Mouse (Mus musculus) heart, embryonic 10.5 days (tissue): ENCODE measurements at regions not wholly inside any gene's neighbourhood (a gene's known extent, or its start where the extent isn't known, plus 50 kb on each side); places are given as distances from the start of the nearest gene placed in this dataset.

Source experiments
- DNase-seq: peaks from one replicate; pipeline ENCODE4 v3.0.0-alpha.2; 2017; ENCODE audit warnings: low spot score
- H3K27ac ChIP-seq: fragments of 300-500 bp; sonication (generic); 2 replicates; pipeline ENCODE4 v1.5.1; 2016; ENCODE audit warnings: mild to moderate bottlenecking
- H3K27me3 ChIP-seq: fragments of 300-500 bp; sonication (generic); 2 replicates; pipeline ENCODE4 v1.6.1; 2016; ENCODE audit warnings: mild to moderate bottlenecking; ENCODE audit not compliant: poor library complexity, insufficient read depth, severe bottlenecking
- H3K36me3 ChIP-seq: fragments of 300-500 bp; sonication (generic); 2 replicates; pipeline ENCODE4 v1.6.1; 2016; ENCODE audit warnings: mild to moderate bottlenecking, moderate library complexity
- H3K4me1 ChIP-seq: fragments of 300-500 bp; sonication (generic); 2 replicates; pipeline ENCODE4 v1.6.1; 2016; ENCODE audit warnings: mild to moderate bottlenecking
- H3K4me3 ChIP-seq: fragments of 300-500 bp; sonication (generic); 2 replicates; pipeline ENCODE4 v1.5.1; 2016; ENCODE audit warnings: mild to moderate bottlenecking, moderate library complexity
- H3K9me3 ChIP-seq: fragments of 300-500 bp; sonication (generic); 2 replicates; pipeline ENCODE4 v1.6.1; 2016; ENCODE audit warnings: mild to moderate bottlenecking, moderate library complexity
- WGBS: fragments of 180-500 bp; shearing (Covaris S2); methylation state at CpG from one replicate; pipeline ENCODE4 v1.1.7; 2016; 5-methylcytosine and 5-hydroxymethylcytosine counted together

GRCm38 (mm10) chr6:52418451-52419170 lies 105.3 kb downstream of the Evx1 start:
- Histone ChIP-seq H3K27ac (no peak overlapping the region), H3K36me3 (no peaks in the 10 kb centered on the region), H3K4me3 (no peak overlapping the region), H3K4me1 (peaks cover 3% of the 10 kb centered on the region; the same call in 1 of the 2 replicates), H3K9me3 (no peaks in the 10 kb centered on the region), H3K27me3 (no peaks in the 10 kb centered on the region)
- WGBS = 55% methylated on average over 12 of the region's 12 CpGs
- no peak for DNase-seq

GRCm38 (mm10) chr6:52420276-52420970 lies 107.1 kb downstream of the Evx1 start:
- H3K36me3 ChIP-seq = no peaks in the 10 kb centered on the region
- H3K9me3 ChIP-seq = no peaks in the 10 kb centered on the region
- no peaks in the 10 kb centered on the region for H3K27me3 ChIP-seq
- WGBS = 78% methylated on average over 7 of the region's 7 CpGs
- H3K27ac ChIP-seq = no peak overlapping the region
- no peak overlapping the region for H3K4me3 ChIP-seq
- H3K4me1 ChIP-seq = peaks cover 3% of the 10 kb centered on the region; the same call in 1 of the 2 replicates
- DNase-seq = peak; percentile 56

GRCm38 (mm10) chr6:52421771-52422170 lies 108.5 kb downstream of the Evx1 start:
- no peak overlapping the region for H3K4me3 ChIP-seq
- H3K27ac ChIP-seq = no peak overlapping the region
- no peaks in the 10 kb centered on the region for H3K9me3 ChIP-seq
- H3K36me3 ChIP-seq = no peaks in the 10 kb centered on the region
- no peak for DNase-seq
- H3K4me1 ChIP-seq = peaks cover 3% of the 10 kb centered on the region; the same call in 1 of the 2 replicates
- 76% methylated on average over 6 of the region's 6 CpGs for WGBS
- no peaks in the 10 kb centered on the region for H3K27me3 ChIP-seq

GRCm38 (mm10) chr6:52422686-52423085 lies 109.4 kb downstream of the Evx1 start:
- Histone ChIP-seq H3K36me3 (no peaks in the 10 kb centered on the region), H3K4me3 (no peak overlapping the region), H3K4me1 (peaks cover 3% of the 10 kb centered on the region; the same call in 1 of the 2 replicates), H3K9me3 (no peaks in the 10 kb centered on the region), H3K27ac (no peak overlapping the region), H3K27me3 (no peaks in the 10 kb centered on the region)
- DNase-seq = no peak
- 89% methylated on average over 10 of the region's 10 CpGs for whole genome bisulfite sequencing

GRCm38 (mm10) chr6:52423581-52424107 lies 110.3 kb downstream of the Evx1 start:
- no peak for DNase-seq
- H3K27ac ChIP-seq = no peak overlapping the region
- H3K9me3 ChIP-seq = no peaks in the 10 kb centered on the region
- no peak overlapping the region for H3K4me3 ChIP-seq
- WGBS = 79% methylated on average over 7 of the region's 7 CpGs
- H3K36me3 ChIP-seq = no peaks in the 10 kb centered on the region
- H3K4me1 ChIP-seq = no peaks in the 10 kb centered on the region
- no peaks in the 10 kb centered on the region for H3K27me3 ChIP-seq

- no peak for DNase-seq
- Histone ChIP-seq H3K27ac (no peak overlapping the region), H3K9me3 (no peaks in the 10 kb centered on the region), H3K4me1 (no peaks in the 10 kb centered on the region), H3K27me3 (no peaks in the 10 kb centered on the region), H3K4me3 (no peak overlapping the region), H3K36me3 (no peaks in the 10 kb centered on the region)
- 86% methylated on average over 5 of the region's 5 CpGs for WGBS
Measured at GRCm38 (mm10) chr6:52424440-52424839, 111.1 kb downstream of the Evx1 start.

GRCm38 (mm10) chr6:52425082-52425481 lies 111.8 kb downstream of the Evx1 start:
- WGBS = 88% methylated on average over 4 of the region's 4 CpGs
- no peak for DNase-seq
- no peak overlapping the region for H3K27ac ChIP-seq
- no peaks in the 10 kb centered on the region for H3K27me3 ChIP-seq
- H3K36me3 ChIP-seq = no peaks in the 10 kb centered on the region
- no peak overlapping the region for H3K4me3 ChIP-seq
- no peaks in the 10 kb centered on the region for H3K9me3 ChIP-seq
- H3K4me1 ChIP-seq = no peaks in the 10 kb centered on the region

GRCm38 (mm10) chr6:52428489-52429203 lies 115.3 kb downstream of the Evx1 start:
- Histone ChIP-seq H3K4me1 (no peaks in the 10 kb centered on the region), H3K27me3 (no peaks in the 10 kb centered on the region), H3K27ac (no peak overlapping the region), H3K36me3 (no peaks in the 10 kb centered on the region), H3K4me3 (no peak overlapping the region), H3K9me3 (no peaks in the 10 kb centered on the region)
- no peak for DNase-seq
- WGBS = 69% methylated on average over 11 of the region's 11 CpGs

GRCm38 (mm10) chr6:52429204-52429552 lies 115.9 kb downstream of the Evx1 start:
- Histone ChIP-seq H3K27me3 (no peaks in the 10 kb centered on the region), H3K4me3 (no peak overlapping the region), H3K27ac (no peak overlapping the region), H3K9me3 (no peaks in the 10 kb centered on the region), H3K36me3 (no peaks in the 10 kb centered on the region), H3K4me1 (no peaks in the 10 kb centered on the region)
- WGBS = 85% methylated on average over 5 of the region's 5 CpGs
- DNase-seq = no peak

GRCm38 (mm10) chr6:52433234-52433633 lies 119.9 kb downstream of the Evx1 start:
- DNase-seq = peak; percentile 10
- H3K9me3 ChIP-seq = no peaks in the 10 kb centered on the region
- H3K36me3 ChIP-seq = no peaks in the 10 kb centered on the region
- H3K27ac ChIP-seq = no peak overlapping the region
- WGBS = 73% methylated on average over 2 of the region's 2 CpGs
- no peaks in the 10 kb centered on the region; the same call in 1 of the 2 replicates for H3K27me3 ChIP-seq
- peaks cover 2% of the 10 kb centered on the region for H3K4me1 ChIP-seq
- H3K4me3 ChIP-seq = no peak overlapping the region

- Histone ChIP-seq H3K4me1 (peaks cover 11% of the 10 kb centered on the region), H3K9me3 (no peaks in the 10 kb centered on the region), H3K36me3 (no peaks in the 10 kb centered on the region), H3K27me3 (no peaks in the 10 kb centered on the region; the same call in 1 of the 2 replicates), H3K4me3 (no peak overlapping the region), H3K27ac (no peak overlapping the region)
- DNase-seq = no peak
- WGBS = 72% methylated on average over 4 of the region's 4 CpGs
Measured at GRCm38 (mm10) chr6:52434771-52435170, 121.5 kb downstream of the Evx1 start.

GRCm38 (mm10) chr6:52435358-52435757 lies 122.1 kb downstream of the Evx1 start:
- no peak for DNase-seq
- H3K9me3 ChIP-seq = no peaks in the 10 kb centered on the region
- WGBS = 75% methylated on average over 5 of the region's 5 CpGs
- H3K27ac ChIP-seq = no peak overlapping the region
- no peaks in the 10 kb centered on the region; the same call in 1 of the 2 replicates for H3K27me3 ChIP-seq
- no peak overlapping the region for H3K4me3 ChIP-seq
- H3K4me1 ChIP-seq = peaks cover 11% of the 10 kb centered on the region
- no peaks in the 10 kb centered on the region for H3K36me3 ChIP-seq

- Histone ChIP-seq H3K4me3 (no peak overlapping the region), H3K27ac (0 out of 2 replicates have a peak overlapping the region, but pooled peaks have one; percentile 22), H3K27me3 (peaks cover 7% of the 10 kb centered on the region), H3K9me3 (no peaks in the 10 kb centered on the region), H3K36me3 (no peaks in the 10 kb centered on the region), H3K4me1 (peaks cover 15% of the 10 kb centered on the region)
- 34% methylated on average over 8 of the region's 8 CpGs for WGBS
- no peak for DNase-seq
Measured at GRCm38 (mm10) chr6:52438366-52438765, 125.1 kb downstream of the Evx1 start.
